Mouse (Mus musculus): Measurements from ENCODE around the gene Actl7a. TPM values are rescaled to one million over a fixed set of nuclear protein-coding genes. Genes with fewer than 3 reads are reported as not detected.

The Actl7a gene
- not detected for total RNA-seq (2021)

DNA sequence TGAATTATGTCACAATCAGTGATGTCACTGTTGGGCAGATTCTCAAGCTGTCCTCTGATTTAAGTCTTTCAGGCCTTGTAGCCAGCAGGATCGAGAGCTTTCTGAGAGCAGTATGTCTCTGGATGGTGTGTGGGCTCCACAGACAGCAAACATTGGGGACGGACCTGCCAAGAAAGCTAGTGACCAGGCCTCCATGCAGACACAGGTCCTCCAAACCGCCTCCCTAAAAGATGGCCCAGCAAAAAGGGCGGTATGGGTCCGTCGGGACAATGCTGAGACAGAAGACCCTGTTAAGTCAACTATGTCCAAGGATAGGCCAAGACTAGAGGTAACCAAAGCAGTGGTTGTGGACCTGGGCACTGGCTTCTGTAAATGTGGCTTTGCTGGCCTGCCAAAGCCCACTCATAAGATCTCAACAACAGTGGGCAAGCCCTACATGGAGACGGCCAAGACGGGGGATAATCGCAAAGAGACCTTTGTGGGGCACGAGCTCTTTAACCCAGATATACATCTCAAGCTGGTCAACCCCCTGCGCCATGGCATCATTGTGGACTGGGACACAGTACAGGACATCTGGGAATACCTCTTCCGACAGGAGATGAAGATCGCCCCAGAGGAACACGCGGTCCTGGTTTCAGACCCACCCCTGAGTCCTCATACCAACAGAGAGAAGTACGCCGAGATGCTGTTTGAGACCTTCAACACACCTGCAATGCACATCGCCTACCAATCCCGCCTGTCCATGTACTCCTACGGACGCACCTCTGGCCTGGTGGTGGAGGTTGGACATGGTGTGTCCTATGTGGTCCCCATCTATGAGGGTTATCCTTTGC is at the start of gene Actl7a:
Actl7a (plus strand) TSS at position 51 of the 833 bp plus-strand sequence.
- DNase-seq = no peak

DNA sequence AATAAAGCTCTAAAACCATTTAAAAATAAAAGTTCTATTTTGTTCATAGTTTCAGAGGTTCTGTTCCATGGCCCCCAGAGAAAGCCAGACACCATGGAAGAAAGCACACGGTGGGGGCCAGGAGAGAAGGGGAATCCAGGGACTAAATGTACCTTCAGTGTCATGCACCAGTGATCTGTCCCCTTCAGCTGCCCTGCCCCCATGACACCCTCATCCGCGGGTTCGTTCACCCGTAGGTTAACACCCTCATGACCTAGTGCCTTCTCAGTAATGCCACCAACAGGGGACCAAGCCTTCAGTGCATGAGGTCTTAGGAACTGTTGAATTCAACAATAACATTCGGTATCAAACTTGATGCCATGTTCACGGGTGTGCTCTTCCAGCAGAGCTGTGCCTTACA is 46.8 kb upstream of the Actl7a start:
- no peak for DNase-seq

DNA sequence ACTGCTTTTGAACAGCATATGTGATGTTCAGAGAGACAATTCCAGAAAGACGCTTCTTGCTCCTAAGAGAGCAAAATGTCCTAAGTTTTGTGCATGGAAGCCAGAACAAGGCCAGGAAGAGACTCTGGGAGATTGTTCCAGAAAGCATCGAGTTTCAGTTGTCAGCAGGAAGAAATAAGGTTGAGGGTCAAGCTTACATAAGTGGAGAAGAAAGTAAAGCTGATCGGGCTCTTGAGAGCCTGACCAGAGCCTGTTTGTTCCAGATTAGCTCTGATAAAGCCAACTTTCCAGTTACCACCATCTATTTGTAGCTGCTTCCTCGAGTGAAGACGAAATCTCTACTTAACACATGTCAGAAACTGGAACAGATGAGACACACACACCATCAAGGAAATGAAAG is 44.5 kb upstream of the Actl7a start:
- no peak for DNase-seq

DNA sequence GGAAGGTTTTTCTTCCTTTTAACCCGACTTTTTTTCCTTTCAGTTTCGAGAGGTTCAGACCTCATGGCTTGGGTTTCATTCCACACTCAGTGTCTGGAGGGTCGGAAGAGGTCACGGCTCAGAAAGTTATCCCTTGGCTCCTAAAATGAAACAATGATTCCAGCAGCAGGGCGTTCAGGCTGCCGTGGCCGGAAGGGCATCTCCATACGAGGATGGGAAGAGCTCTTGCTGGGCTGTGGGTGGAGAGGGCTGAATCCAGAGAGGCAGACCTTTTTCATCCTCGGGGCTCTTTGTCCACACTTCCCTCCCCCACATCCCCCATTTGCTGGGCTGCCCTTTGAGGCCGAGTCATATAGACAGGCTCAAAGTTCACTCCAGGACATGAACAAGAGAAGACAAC is 41.0 kb upstream of the Actl7a start:
- no peak for DNase-seq

DNA sequence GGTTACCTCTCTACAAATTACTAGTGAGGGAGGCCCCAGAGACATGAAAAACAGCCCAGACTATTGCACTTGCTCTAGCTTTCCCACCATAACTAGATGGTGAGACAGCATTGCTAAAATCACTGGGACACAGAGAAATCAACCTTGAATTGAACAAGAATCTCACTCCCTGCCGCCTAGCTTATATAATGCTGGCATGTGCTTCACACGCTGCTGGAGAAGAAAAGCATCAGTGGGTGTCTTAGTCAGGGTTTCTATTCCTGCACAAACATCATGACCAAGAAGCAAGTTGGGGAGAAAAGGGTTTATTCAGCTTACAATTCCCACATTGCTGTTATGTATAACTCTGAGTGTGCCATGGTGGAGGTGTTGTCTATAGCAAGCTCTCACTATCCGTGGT is 30.1 kb upstream of the Actl7a start:
- DNase-seq = no peak

DNA sequence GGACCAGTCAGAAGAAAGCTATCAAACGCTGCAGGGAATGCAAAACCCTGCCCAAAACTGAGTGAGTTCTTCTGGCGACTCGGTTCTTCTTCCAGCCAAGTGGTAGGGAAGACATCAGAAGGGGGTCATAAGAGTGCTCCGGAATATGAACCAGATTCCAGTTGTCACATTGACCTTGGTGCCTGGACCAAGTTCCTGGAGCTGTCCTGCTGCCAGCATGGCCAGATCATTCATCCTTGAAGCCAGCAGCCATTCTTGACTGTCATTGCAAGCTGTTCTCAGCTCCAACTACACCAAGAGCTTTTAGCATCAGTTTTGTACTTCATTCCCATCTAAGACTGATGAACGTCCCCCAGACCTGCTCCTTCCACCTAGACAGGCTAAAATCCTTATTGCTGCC is 26.4 kb upstream of the Actl7a start:
- no peak for DNase-seq

DNA sequence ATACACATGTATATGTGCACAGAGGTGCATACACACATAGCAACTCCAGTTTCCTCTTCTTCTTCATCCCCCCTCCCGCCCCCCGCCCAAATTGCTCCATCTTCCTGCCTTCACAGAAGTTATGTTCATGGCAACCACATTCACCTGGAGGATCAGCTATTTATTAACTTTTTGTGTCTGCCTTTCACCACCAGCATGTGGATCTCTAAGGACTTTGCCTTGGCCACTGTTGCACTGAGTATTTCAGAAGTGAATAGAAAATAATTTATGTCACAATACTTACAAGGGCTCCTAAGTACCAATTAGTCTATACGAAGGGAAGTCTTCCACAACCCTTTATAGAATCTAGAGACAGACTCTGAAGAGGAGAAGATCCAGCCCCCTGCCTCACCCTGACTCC is 25.3 kb upstream of the Actl7a start:
- DNase-seq = no peak

DNA sequence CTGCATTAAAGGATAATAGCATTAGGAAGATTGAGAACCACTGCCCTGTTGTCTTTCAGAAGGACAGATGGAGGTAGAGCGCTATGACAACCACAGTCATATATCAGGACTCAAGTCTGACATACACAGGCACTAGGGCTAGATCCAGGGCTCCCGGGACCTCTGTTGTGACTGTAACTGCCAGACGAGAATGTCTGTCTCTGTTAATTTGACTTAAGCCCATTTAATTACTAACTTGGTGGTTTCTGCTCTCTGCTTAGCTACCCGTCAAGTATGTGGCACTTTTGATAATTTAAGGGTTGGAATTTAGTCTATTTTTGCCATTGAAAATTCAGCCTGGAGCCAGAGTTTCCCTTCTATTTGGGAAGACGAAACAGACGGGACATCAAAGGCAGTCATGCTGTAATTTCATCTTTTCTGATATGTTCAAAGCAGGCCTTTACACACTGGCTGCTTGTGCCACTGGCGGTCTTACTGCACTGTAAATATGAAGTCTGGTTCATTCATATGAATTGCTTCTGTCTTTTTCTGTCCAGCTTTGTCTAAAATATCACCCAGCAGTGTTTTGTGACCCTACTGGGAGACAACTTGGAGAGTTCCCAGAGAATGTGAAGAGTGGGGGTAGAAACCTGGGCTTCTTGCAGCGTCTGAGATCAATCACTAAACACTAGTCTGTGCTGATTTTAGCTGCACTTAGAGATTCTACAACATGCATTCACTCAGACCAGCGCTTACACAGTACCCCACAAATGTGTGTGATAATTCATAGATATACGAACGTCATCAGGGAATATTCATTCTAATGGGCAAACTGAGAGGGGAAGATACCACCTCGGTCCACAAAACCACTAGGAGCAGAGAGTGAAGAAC is 24.4 kb upstream of the Actl7a start:
- DNase-seq = no peak

DNA sequence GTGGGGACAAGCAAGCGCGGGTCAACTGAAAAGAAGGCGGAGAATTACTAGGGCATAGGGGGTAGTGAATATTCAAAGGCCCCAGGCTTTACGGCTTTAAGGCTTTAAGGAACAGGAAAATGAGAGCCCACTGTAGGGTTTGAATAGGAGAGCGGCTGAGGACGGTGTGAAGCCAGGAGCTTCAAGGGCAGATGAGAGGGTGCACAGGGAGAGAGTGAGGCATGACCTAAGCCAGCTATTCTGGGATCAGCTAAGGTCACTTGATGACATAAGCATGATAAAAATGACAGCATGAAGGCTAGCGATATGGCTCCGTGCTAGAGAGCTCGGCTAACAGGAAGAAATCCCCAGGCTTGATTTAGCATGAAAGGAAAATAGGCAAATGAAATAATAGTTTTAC is 23.8 kb upstream of the Actl7a start:
- DNase-seq = no peak

DNA sequence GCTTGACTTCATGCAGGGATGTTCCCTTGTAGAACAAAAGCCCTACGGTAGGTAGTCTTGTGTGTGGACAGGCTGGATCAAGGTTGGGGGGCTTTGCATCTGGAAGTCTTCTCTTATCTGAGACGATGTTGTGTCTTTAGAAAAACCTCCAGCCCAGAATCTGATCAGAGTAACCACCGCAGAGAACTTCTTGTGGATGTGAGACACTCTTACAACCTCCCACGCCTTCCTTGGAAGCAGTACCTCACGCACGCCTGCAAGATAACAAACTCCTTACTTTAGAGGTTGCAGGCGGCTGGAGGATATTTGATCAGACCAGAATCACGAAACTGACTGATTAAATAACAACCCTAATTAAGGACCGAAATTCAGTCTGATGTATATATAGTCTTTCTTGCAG is 22.8 kb upstream of the Actl7a start:
- DNase-seq = no peak

DNA sequence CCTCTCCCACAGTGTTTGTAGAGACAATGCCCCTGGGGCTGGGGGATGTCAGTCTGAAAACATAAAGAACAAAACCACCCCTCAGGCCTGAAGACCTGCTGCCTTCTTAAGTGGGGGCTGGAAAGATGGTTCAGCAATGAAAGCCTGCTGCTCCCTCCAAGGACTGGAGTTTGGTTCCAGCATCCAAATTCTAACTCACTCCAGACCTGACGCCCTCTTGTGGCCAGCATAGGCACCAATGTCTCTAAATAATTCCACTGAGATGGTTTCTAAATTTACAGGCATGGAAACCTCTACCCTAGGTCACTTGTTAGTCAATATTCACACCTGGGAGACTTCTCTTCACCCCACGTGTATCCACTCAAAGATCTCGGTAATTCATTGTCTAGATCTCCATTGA is 21.7 kb upstream of the Actl7a start:
- DNase-seq = no peak

DNA sequence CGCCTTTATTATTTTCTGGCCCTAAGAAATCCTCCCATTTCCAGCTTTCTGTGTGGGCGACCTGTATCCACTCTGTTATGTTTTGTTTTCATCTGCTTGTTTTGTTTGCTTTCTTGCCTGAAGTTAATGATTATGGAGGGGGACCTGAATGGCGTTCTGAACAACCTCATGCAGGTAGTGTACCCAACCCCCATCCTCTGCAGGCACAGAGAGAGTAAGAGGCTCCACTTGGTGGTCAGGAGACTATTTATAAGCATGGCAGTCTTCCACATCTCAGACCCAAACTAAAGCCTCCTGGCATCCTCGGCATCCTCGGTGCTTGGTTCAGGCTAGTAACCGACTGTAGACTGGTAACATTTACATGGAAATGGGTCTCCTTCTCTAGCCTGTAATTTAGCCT is 20.9 kb upstream of the Actl7a start:
- DNase-seq = no peak

DNA sequence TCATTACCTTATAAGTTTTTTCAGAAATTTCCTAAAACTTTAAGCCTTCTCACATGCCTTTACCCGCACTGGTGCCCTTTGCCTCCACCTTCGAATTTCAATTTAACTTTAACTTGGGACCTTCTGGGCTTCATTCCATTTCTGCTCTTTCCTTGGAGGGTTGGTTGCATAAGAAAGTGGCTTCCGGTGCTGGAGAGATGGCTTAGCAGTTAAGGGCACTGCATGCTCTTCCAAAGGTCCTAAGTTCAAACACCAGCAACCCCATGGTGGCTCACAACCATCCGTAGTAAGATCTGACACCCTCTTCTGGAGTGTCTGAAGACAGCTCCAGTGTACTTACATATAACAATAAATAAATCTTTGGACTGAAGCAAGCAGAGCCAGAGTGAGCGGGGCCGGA is 20.0 kb upstream of the Actl7a start:
- DNase-seq = no peak

DNA sequence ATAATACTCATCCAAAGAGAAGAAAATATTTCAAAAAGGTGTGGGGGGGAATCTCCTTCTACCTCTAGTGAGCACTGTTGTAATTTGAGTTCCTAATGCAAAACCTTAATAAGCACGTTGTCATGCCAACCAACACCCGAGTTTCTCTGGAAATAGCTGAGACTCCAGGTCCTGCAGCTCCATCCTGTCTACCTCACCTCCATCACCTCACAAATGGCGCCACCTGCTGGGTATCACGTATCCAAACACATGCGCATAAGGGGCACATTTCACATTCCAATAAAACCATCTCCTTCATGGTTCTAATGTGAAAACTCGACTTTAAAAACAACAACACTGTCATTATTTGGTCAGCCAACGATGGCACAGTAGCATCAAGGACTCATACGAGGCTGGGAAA is 17.4 kb upstream of the Actl7a start:
- DNase-seq = no peak

DNA sequence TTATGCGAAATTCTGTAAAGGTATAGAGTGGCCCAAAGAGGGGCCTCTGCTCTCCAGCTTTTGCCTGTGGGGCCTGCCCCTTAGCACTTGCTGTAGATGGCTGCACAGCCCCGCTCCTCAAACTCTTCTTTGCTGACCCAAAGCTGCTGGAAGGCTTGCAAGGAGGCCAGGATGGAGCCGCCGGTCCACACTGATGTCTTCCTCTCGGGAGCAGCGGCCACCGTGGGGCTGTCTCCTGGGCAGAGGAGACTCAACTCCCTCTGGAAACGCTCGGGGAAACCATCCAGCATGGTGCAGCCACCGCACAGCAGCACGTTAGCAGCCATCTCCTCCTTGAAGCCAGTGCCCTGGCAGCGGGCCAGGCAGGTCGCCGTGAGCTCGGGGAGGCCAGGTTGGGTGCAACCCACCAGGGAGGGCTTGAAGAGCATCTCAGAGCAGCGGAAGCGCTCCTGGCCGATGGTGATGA is 3.2 kb upstream of the Actl7a start, which contains the start of gene Gm26657:
Gm26657 (plus strand) TSS at position 51 of the 466 bp plus-strand sequence.
- DNase-seq = no peak

DNA sequence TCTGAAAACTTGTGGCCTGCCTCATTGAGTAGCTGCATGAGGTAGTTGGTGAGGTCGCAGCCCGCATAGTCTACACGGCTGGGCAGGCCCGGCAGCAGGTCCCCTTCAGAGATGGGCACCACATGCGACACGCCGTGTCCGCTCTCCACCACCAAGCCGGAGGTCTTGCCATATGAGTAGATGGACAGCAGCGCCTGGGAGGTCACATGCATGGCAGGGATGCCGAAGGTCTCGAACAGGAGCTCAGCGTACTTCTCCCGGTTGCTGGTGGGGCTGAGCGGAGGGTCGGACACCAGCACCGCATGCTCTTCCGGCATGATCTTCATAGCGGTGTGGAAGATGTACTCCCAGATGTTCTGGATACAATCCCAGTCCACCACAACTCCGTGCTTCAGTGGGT is 2.6 kb upstream of the Actl7a start:
- no peak for DNase-seq

DNA sequence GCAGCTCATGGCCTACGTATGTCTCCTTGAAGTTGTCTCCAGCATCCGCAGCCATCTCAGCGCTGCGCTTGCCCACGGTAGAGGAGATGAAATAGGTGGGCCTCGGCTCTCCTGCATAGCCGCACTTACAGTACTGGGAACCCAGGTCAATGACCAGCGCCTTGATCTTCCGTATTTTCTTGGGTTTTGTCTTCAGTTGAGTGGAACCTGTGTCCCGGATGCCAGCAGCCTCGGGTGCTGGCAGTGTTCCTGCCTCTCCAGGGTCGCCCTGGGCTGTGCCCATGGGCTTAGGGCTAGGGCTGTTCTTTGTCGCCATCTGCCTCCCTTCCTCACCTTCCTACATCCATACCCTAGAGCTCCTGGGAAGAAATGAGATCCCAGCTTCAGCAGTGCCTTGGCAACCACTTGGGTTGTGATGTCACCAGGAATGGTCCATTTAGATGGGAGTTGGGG is 2.1 kb upstream of the Actl7a start, which contains the start of gene Actl7b:
Actl7b (minus strand) TSS at position 403 of the 453 bp plus-strand sequence.
- DNase-seq = no peak

DNA sequence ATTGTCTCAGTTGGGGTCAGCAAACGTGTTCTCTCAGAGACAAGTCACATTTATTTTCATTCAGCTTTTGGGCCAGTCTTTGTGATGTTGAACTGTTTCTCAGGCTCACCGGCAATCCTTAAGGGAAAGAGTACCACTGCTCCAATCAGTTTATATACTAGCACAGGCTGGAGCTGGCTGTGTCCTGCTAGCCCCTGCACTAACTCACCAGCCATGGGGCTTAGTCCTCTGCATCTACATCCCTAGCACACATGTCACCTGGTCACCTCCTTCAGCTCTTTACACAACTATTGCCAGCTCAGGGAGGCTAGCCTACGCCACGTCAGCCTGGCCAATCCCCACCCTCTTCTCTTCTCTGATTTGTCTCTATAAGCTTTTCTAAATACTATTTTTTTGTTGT is 515 bp upstream of the Actl7a start:
- no peak for DNase-seq

DNA sequence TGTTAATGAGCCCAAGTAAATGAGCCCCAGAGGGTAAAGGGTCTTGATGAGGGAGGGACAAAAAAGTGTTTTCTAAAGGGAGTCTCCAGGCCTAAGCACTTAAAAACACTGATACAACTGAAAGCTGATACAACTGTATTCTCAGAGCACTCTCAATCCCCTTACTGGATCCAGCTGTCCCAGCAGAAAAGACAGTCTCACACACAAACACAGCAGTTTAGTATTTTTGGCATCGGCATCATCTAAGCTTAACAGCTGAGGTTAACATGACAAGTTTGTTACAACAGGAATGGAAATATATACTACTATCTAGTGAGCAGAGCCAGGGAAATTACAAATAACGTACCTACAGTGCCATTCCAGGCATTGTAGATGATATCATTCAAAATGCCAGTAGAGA is 3.1 kb downstream of the Actl7a start:
- no peak for DNase-seq

DNA sequence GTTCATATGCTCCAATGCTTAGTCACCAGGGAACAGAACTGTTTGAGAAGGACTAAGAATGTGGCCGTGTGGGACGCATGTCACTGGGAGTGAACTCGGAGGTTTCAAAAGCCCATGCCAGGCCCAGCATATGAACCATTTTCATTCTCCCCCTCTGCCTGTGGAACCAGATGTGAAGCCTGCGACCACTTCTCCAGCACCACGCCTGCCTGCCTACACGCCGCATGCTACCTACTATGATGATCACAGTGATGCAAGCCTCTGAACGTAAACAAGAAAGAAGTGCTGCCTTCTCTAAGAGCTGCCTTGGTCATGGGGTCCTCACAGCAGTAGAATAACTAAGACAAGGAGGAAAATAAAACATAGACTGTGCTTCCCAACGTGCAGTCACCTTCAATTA is 4.2 kb downstream of the Actl7a start:
- DNase-seq = no peak

DNA sequence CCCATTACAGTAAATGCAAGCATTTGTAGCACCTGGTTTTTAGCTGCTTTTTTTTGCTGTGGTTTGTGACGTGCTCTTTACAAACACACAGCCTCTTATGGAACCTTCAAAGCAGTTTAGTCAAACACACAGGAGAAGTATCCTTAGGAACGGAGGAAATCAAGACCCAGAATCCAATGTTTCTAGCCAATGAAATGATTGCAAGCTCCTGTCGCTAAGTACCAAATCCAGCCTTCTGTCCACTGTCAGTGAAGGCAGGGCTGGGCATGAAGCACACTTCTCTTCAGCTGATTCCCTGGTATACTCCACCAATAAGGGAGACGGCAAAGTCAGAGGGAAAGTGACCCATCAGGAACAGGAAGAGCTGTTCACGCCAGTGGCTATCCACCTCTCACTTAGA is 12.8 kb downstream of the Actl7a start:
- no peak for DNase-seq

DNA sequence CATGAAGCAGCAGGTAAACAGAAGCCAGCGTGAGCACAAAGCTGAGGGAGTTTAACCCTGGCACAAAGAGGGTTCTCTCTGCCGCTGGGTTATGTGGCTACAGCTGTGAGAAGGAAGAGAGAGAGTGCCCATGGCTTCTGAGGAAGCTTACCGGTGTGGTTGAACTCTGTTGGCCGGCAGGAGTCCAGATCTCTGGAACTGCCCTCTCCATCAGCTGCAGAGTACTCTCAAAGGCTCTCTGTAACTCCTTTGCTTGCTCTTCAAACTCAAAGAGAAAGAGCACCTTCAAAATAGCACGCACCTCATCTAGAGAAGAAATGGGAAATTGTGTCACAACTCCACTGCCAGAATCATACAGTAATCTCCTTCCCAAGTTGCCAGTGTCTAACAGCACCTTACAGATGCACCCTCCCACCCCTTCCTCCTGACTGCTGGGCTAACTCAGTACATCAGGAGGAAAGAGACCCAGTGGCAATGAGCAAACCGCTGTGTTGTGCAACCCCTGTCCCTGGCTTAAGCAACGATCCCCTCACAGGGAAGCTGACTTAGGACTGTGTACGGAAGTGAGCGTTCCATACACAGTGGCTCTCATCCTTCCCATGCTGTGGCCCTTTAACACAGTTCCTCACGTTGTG is 13.9 kb downstream of the Actl7a start:
- DNase-seq = no peak

DNA sequence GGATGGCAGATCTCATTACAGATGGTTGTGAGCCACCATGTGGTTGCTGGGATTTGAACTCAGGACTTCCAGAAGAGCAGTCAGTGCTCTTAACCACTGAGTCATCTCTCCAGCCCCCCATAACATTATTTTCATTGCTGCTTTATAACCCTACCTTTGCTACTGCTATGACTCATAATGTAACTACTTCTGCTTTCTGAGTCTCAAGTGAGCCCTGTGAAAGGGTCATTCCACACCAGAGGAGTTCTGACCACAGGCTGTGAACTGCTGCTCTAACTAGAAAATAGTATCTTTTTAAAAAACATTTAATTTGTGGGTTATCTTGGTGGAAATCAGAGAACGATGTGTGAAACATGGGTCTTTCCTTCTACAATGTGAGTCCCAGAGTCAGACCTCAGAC is 14.5 kb downstream of the Actl7a start:
- no peak for DNase-seq

All from layer of hippocampus, postnatal 36 days (tissue).